Mouse (Mus musculus): Measurements from ENCODE around the gene Bglap.
"Not testable (repeated sequence)": the region's sequence is repeated elsewhere in the genome, so short reads cannot be mapped to it uniquely, and the experiment has no call there.

Gene Bglap

GRCm38 (mm10) chr3:88384364-88384763 lies at the start of gene Bglap:
TSS of gene Bglap (minus strand) at chr3:88384464.
- no peak for DNase-seq (ENCODE audit: low spot score)

GRCm38 (mm10) chr3:88428639-88429038 lies 44.4 kb upstream of the Bglap start:
- DNase-seq (ENCODE audit: low spot score): not testable (repeated sequence)

DNA sequence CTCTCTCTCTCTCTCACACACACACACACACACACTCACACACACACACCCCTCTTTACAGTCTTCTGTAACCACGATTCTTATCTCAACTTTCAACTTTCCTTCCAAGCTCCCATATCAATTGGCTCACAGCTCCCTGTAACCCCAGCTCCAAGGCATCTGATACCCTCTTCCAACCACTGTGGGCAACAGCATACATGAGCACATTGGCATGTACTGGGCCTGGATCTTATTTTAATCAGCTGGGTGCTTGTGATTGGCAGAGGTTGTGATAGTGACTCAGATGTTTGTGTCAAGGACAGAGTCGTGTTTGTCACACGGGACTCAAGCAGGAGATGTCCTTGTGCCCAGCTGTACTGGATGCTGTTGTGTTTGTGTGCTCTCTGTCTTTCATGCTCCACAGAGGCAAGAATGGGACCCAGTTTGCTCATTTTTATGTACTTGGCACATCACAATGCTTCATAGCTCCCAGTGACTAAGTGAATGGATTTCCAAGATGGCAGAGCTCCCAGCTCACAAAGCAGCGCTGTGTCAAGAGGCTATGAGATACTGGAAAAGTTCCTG lies 43.2 kb upstream of the Bglap start:
- DNase-seq (ENCODE audit: low spot score): no peak

- DNase-seq (ENCODE audit: low spot score): no peak
Measured at GRCm38 (mm10) chr3:88425708-88426420, 41.6 kb upstream of the Bglap start.

- DNase-seq (ENCODE audit: low spot score): no peak
Measured at GRCm38 (mm10) chr3:88425330-88425689, 41.0 kb upstream of the Bglap start.

DNA sequence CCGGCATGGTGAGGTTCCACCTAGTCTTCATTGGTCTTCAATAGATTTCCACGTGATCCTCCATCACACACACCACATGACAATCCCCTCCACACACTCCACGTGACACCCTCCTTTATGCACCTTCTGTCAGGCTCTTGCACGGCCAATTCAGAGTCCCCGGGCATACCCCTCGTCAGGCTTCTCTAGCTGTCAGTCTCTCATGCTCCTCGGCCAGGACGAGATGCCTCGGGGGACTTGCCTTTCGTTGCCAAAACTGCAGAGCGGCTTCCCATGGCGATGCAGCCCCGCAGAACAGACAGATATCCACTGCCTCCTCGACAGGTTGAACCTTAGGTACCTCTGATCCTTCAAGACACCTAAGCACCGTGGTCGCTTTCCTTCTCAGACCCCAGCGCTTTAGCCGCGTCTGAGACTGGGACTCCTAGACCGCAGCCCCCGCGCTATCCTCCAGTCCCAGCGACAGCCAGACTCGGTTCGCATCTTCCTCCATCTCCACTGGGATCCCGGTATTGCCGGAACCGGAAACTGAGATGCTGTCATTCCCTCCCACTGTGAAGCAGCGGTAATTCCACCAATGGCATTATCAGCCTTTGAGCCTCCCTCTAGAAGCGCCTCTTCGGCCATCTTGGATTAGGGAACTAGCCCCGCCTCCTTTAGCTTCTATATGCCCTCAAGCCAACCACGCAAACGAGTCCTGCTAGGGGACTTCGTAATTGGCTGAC lies 40.5 kb upstream of the Bglap start, which contains the start of gene Slc25a44:
Slc25a44 (minus strand) TSS at position 535 of the 725 bp plus-strand sequence.
- peak; percentile 92 for DNase-seq (ENCODE audit: low spot score)

DNA sequence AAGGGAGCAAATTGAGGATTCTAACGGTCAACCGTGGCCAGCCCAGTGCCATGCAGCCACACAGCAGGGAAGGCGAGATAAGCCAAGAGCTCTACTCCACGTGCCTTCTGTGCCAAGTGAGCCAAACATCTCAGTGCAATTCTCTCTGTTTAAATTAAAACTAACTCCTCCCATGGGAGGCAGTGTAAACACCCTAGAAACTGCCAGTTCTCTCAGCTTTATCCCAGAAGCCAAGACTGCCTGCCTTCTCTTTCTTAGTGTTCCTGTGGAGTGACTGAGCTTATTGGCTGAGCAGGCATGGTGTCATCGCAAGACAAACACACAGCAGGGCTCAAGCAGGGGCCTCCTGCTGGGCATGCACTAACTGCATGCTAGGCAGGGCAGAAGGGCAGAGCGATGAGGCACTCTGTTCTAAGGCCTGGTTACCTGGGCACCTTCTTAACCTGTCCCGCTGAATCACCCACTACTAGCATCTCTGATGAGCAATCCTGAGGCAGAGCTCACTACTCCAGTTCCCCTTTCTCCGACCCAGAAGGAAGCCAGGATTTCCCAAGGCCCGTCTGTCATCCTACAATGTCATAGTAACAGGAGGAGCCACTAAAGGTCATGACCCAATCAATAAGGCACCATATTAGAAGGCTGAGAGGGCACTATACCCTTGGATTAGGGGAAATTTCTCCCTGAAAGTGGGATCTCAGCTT lies 37.9 kb upstream of the Bglap start:
- no peak for DNase-seq (ENCODE audit: low spot score)

DNA sequence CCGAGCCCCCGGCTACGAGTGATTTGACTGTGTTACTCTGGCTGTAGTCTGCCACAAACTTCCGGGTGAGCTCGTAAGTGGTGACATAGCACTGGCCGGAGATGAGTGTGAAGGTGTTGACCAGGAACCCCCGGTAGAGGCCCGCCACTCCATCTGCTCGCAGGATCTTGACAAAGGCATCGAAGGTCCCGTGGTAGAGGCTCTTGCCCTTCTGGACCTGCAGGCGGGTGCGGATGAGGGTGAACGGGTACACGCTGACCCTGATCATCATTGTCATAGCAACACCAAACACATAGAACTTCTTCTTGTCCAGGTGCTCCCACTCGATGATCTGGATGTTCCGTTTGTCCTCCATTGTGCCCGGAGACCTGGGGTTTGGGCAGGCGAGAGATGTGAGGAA lies 36.5 kb upstream of the Bglap start:
- no peak for DNase-seq (ENCODE audit: low spot score)

GRCm38 (mm10) chr3:88418016-88418415 lies 33.8 kb upstream of the Bglap start:
- no peak for DNase-seq (ENCODE audit: low spot score)

DNA sequence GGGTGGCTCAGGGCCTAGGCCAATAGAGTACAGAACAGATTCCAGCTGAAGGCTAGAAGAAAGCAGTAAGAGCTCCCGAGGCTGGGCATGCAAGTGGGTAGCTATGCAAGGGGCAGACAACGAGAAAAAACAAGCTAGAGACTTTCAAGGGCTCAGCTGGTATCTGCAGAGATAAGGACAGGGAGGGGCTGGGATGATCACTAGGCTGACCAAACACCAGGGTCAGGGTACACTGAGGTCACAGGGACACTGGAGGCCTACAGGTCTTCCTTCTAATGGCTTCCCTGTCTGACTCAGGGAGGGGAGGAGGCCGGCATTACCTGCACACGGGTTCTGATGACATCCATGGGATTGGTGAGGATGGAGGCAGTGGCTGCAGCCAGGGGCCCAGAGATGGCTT lies 31.4 kb upstream of the Bglap start:
- no peak for DNase-seq (ENCODE audit: low spot score)

GRCm38 (mm10) chr3:88412636-88413035 lies 28.4 kb upstream of the Bglap start:
- DNase-seq (ENCODE audit: low spot score): no peak

- no peak for DNase-seq (ENCODE audit: low spot score)
Measured at GRCm38 (mm10) chr3:88411681-88412080, 27.4 kb upstream of the Bglap start.

GRCm38 (mm10) chr3:88410645-88411031 lies 26.4 kb upstream of the Bglap start:
- no peak for DNase-seq (ENCODE audit: low spot score)

DNA sequence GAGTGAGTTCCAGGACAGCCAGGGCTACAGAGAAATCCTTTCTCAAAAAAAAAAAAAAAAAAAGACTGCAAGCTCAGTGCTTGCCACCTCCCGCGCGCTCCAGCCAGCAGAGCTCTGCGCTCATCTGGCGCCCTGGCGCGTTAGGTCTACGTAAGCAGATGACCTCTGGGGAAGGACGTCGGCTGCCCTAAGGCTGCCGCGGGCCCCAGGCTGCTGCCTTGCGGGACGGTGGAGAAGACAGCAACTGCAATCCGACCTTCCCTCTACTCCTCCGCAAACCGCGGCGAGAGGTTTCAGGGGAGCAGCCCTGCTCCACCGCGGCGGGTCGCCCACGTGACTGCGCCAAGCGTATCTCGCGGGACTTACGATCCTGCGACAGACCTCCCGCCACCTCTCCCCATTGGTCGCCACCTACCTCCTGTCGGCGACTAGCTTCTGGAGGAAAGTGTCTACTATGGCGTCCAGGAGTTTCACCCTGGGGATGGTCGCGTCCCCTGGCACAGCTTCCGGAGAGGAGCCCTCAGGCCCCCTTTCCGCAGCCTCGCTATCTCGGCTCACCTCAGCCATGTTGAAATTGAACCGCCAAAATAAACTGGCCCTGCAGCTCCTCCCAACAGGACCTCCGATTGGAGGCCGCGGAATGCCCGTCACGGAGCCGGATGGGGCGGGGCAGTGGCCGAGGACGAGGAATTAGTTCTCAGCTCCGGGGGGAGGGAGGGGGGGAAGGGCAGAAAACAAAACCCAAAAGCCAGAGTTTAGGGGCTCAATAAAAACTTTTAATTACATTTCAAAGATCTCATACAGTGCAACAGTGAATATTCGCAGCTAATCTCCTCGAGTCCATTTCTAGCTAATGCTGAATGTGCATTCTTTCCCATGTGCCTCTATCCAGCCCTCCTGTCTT lies 25.7 kb upstream of the Bglap start, which contains the start of gene Pmf1:
Pmf1 (minus strand) TSS at position 591 of the 904 bp plus-strand sequence.
- DNase-seq (ENCODE audit: low spot score): peak; percentile 94

GRCm38 (mm10) chr3:88408953-88409352 lies 24.7 kb upstream of the Bglap start:
- DNase-seq (ENCODE audit: low spot score): no peak

GRCm38 (mm10) chr3:88407529-88407928 lies 23.3 kb upstream of the Bglap start:
- DNase-seq (ENCODE audit: low spot score): no peak

- DNase-seq (ENCODE audit: low spot score): peak; percentile 49
Measured at GRCm38 (mm10) chr3:88407090-88407489, 22.8 kb upstream of the Bglap start.

DNA sequence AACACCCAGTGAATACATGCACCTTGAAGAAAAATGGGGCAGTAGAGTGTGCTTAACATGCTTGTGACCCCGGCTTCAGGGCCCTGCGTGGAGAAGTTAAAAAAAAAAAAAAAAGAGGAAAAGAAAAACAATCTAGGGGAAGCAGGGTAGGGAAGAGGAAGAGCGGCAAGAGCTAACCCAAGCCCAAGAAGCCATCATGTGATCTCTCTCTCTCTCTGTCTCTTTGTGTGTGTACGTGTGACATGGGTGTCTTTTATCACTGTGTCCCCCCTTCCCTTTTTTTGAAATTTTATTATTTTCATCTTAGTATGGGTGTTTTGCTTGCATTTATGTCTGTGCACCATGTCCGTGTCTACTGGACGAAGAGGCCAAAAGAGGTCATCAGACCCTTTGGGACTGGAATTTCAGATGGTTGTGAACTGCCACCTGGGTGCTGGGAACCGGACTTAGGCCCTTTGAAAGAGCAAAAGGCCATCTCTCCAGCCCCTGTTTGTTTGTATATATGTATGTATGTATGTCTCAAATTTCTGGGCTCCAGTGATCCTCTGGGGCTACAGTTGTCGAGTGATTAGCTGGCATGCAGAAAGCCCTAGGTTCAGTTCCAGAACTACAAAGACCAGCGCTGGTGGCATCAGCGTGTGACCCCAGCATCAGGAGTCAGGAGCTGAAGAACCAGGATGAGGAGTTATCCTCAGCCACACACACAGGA lies 19.4 kb upstream of the Bglap start:
- DNase-seq (ENCODE audit: low spot score): no peak

GRCm38 (mm10) chr3:88398666-88399065 lies 14.4 kb upstream of the Bglap start:
- no peak for DNase-seq (ENCODE audit: low spot score)

DNA sequence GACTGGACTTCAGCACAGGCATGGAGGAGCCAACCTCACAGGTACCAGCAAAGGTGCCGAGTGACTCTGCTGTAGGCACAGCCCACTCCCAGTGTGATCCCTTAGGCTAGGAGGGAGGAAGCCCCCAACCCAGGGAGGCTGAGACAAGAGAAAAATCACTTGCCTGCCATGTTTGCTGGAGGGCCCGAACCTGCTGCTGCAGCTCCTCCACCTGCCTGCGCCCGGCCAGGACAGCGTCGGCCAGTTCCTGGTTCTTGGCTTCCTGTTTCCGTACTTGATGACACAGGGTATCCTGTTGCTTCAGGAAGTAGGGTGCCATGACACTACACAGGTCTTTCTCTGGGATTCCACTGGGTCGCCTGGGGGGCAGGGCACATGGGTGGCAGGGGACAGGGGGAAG lies 11.5 kb upstream of the Bglap start:
- DNase-seq (ENCODE audit: low spot score): no peak

- no peak for DNase-seq (ENCODE audit: low spot score)
Measured at GRCm38 (mm10) chr3:88395288-88395687, 11.0 kb upstream of the Bglap start.
